Mouse (Mus musculus) gastrocnemius, adult 2 months (tissue): Measurements from ENCODE around the gene Igbp1b. TPM values are rescaled to one million over a fixed set of nuclear protein-coding genes. Genes with fewer than 3 reads are reported as not detected.

ENCODE experiments used
- DNase-seq: peaks from one replicate; pipeline ENCODE4 v3.0.0; 2022
- H3K27ac ChIP-seq: fragments of 200-600 bp; 2 replicates; pipeline ENCODE4 v1.8.1; 2022; ENCODE audit warnings: mild to moderate bottlenecking
- H3K4me3 ChIP-seq: fragments of 200-600 bp; 2 replicates; pipeline ENCODE4 v1.8.1; 2022; ENCODE audit warnings: mild to moderate bottlenecking, moderate library complexity
- CTCF ChIP-seq: fragments of 200-600 bp; IDR thresholded peaks from 2 replicates; pipeline ENCODE4 v1.8.1; 2022; ENCODE audit warnings: antibody characterized with exemption, mild to moderate bottlenecking, moderate library complexity
- intact Hi-C: fragments of 180-260 bp; cut with DNase I; formaldehyde crosslinking; loops from one replicate; pipeline ENCODE4 v1.15.1; 2025
- long read RNA-seq, 2 experiments: library from polyadenylated mRNA; stranded (forward); transcript quantifications; one replicate each; pipeline ENCODE4 v2.0.0; 2021
- total RNA-seq, 2 experiments: library from RNA; stranded (reverse); gene quantifications; 2 replicates each; pipeline ENCODE4 v1.2.3; 2021

Igbp1b gene
- total RNA-seq: not detected
- long read RNA-seq, experiment 1: 0 reads
- long read RNA-seq, experiment 2: 0 reads

GRCm38 (mm10) chr6:138658516-138658915 is at the start of gene Igbp1b:
Igbp1b (minus strand) TSS chr6:138658544.
- no peak for TF ChIP-seq CTCF

GRCm38 (mm10) chr6:138682959-138683358 is 24.6 kb upstream of the Igbp1b start:
- no peak overlapping the region for H3K27ac ChIP-seq
- H3K4me3 ChIP-seq: no peak overlapping the region
- no peak for DNase-seq
- no peak for TF ChIP-seq CTCF
- intact Hi-C loops: no loop called here

More at GRCm38 (mm10) chr6:138658516-138658915, at the start of gene Igbp1b:
- Histone ChIP-seq H3K4me3 (no peak within 1 kb of the TSS), H3K27ac (no peak within 1 kb of the TSS)
- no peak for DNase-seq
- intact Hi-C loops: no loop called here

GRCm38 (mm10) chr6:138672704-138673141 is 14.4 kb upstream of the Igbp1b start:
- H3K4me3 ChIP-seq: no peak overlapping the region
- intact Hi-C loops: no loop called here
- H3K27ac ChIP-seq: no peak overlapping the region
- DNase-seq: no peak
- TF ChIP-seq CTCF: no peak

GRCm38 (mm10) chr6:138665416-138665815 is 7.1 kb upstream of the Igbp1b start:
- TF ChIP-seq CTCF: no peak
- H3K27ac ChIP-seq: no peak overlapping the region
- H3K4me3 ChIP-seq: no peak overlapping the region
- no peak for DNase-seq
- intact Hi-C loops: no loop called here

GRCm38 (mm10) chr6:138645604-138646003 is 12.7 kb downstream of the Igbp1b start:
- TF ChIP-seq CTCF: no peak
- intact Hi-C loops: no loop called here
- Histone ChIP-seq H3K27ac (no peak overlapping the region), H3K4me3 (no peak overlapping the region)
- DNase-seq: no peak

GRCm38 (mm10) chr6:138639351-138639750 is 19.0 kb downstream of the Igbp1b start:
- TF ChIP-seq CTCF: no peak
- Histone ChIP-seq H3K4me3 (no peak overlapping the region), H3K27ac (no peak overlapping the region)
- intact Hi-C loops: no loop called here
- no peak for DNase-seq

- TF ChIP-seq CTCF: no peak
- Histone ChIP-seq H3K27ac (no peak overlapping the region), H3K4me3 (no peak overlapping the region)
- intact Hi-C loops: no loop called here
- no peak for DNase-seq
Measured at GRCm38 (mm10) chr6:138620786-138621185, 37.6 kb downstream of the Igbp1b start.

GRCm38 (mm10) chr6:138618396-138618795 is 39.9 kb downstream of the Igbp1b start:
- DNase-seq: no peak
- Histone ChIP-seq H3K27ac (no peak overlapping the region), H3K4me3 (no peak overlapping the region)
- intact Hi-C loops: no loop called here
- TF ChIP-seq CTCF: no peak

Other genes starting within 250 kb of the Igbp1b start
- not detected for gene Lmo3, start 76.6 kb downstream of the Igbp1b start, total RNA-seq